ENCODE assay signal across 12 mouse cellular contexts in genomic region chr10:97768171-97768749, GRCm38 (mm10). TPM values are rescaled to one million over a fixed set of nuclear protein-coding genes. Genes with fewer than 3 reads are reported as not detected.
DNase-seq lines count a peak whose midpoint lies in the region; ATAC-seq and TF ChIP-seq lines count a peak whose summit lies in the region.
"Had no signal": no experiment of that assay in that cellular context is flagged by ENCODE, and none has a peak within 500 bp of the region (broad histone marks: within the 10 kb centered on the region; RNA-seq: fewer than 3 reads in every experiment).

No protein-coding gene starts in this region.

- H3K9ac ChIP-seq in embryonic facial prominence, embryonic 11.5 days (replicated peaks; ENCODE audit: low read length): no peak overlapping the region
- H3K9ac ChIP-seq: embryonic facial prominence, embryonic 13.5 days; hindbrain, embryonic 15.5 days; limb, embryonic 12.5 days; midbrain, embryonic 12.5 days had no signal

- H3K9me3 ChIP-seq in embryonic facial prominence, embryonic 11.5 days (replicated peaks; ENCODE audit: control insufficient read depth, low read length): no peaks in the 10 kb centered on the region
- H3K9me3 ChIP-seq: embryonic facial prominence, embryonic 13.5 days; hindbrain, embryonic 15.5 days; limb, embryonic 12.5 days; midbrain, embryonic 12.5 days had no signal

- no peak for ATAC-seq in embryonic facial prominence, embryonic 11.5 days (replicated peaks; ENCODE audit: insufficient number of reproducible peaks, low FRiP score, low TSS enrichment, low read depth)

- H3K4me1 ChIP-seq in embryonic facial prominence, embryonic 11.5 days (ENCODE audit: control insufficient read depth, insufficient read depth, low read length): no peaks in the 10 kb centered on the region
- H3K4me1 ChIP-seq: embryonic facial prominence, embryonic 13.5 days; hindbrain, embryonic 15.5 days; limb, embryonic 12.5 days; midbrain, embryonic 12.5 days had no signal

- peak in 1 of 2 experiments; percentile 19 for DNase-seq in layer of hippocampus, adult 2 months (ENCODE audit: low spot score in 2 of 2)
- no peak for DNase-seq in layer of hippocampus, adult 9-11 months
- DNase-seq in R1 (ENCODE audit: low read depth, low spot score): peak; percentile 27
- peak; percentile 48 for DNase-seq in embryonic facial prominence, embryonic 11.5 days (ENCODE audit: low spot score)
- peak; percentile 39 to 51 for DNase-seq in right cerebral cortex, postnatal 10 days (ENCODE audit: low spot score in 2 of 2)
- DNase-seq in lung, postnatal 36 days: no peak
- no peak for DNase-seq in lung, adult 18-20 months

- H3K36me3 ChIP-seq in embryonic facial prominence, embryonic 11.5 days (replicated peaks; ENCODE audit: control insufficient read depth, insufficient read depth, low read depth, low read length): no peaks in the 10 kb centered on the region
- H3K36me3 ChIP-seq: embryonic facial prominence, embryonic 13.5 days; hindbrain, embryonic 15.5 days; limb, embryonic 12.5 days; midbrain, embryonic 12.5 days had no signal

- H3K4me2 ChIP-seq in embryonic facial prominence, embryonic 11.5 days (ENCODE audit: low read depth, low read length): no peak overlapping the region
- H3K4me2 ChIP-seq: embryonic facial prominence, embryonic 13.5 days; hindbrain, embryonic 15.5 days; limb, embryonic 12.5 days; midbrain, embryonic 12.5 days had no signal

- peak; percentile 66 for TF ChIP-seq CTCF in layer of hippocampus, adult 2 months (conservative IDR thresholded peaks at IDR 0.05)

- H3K4me3 ChIP-seq in layer of hippocampus, adult 2 months: no peak overlapping the region
- no peak overlapping the region for H3K4me3 ChIP-seq in embryonic facial prominence, embryonic 11.5 days (ENCODE audit: low read depth, low read length)
- H3K4me3 ChIP-seq: embryonic facial prominence, embryonic 13.5 days; hindbrain, embryonic 15.5 days; limb, embryonic 12.5 days; midbrain, embryonic 12.5 days had no signal

- H3K27ac ChIP-seq in layer of hippocampus, adult 2 months: 0 out of 2 replicates have a peak overlapping the region, but pooled peaks have one; percentile 1
- no peak overlapping the region for H3K27ac ChIP-seq in embryonic facial prominence, embryonic 11.5 days (replicated peaks; ENCODE audit: low read depth, low read length)
- H3K27ac ChIP-seq: embryonic facial prominence, embryonic 13.5 days; hindbrain, embryonic 15.5 days; limb, embryonic 12.5 days; midbrain, embryonic 12.5 days had no signal

- 62% methylated on average over 5 of the region's 5 CpGs for WGBS in embryonic facial prominence, embryonic 11.5 days

- H3K27me3 ChIP-seq in embryonic facial prominence, embryonic 11.5 days (ENCODE audit: control insufficient read depth, insufficient read depth, low read length): no peaks in the 10 kb centered on the region
- H3K27me3 ChIP-seq: embryonic facial prominence, embryonic 13.5 days; hindbrain, embryonic 15.5 days; limb, embryonic 12.5 days; midbrain, embryonic 12.5 days had no signal

RNA-seq across cellular contexts. Expression of gene C030005K15Rik, which starts 41.7 kb away (rescaled TPM):
- under 1 TPM; 0.51 to 0.61 TPM for total RNA-seq in layer of hippocampus, adult 2 months (2021)
- not detected in 2 replicates for polyA plus RNA-seq in embryonic facial prominence, embryonic 11.5 days (2014; fragmentation: Nextera tagmentation; extraction: Ambion mirVana)
- polyA plus RNA-seq: embryonic facial prominence, embryonic 13.5 days; gonadal fat pad, adult 2 months; hindbrain, embryonic 15.5 days; limb, embryonic 12.5 days; midbrain, embryonic 12.5 days had no signal

Comparison
In these comparisons a context has a peak if more than half of its experiments do, and no peak if none do; other contexts are left out.
1. DNase-seq: peak in R1 (single experiment), embryonic facial prominence, embryonic 11.5 days (single experiment) and right cerebral cortex, postnatal 10 days (2 of 2); none in layer of hippocampus, adult 9-11 months (single experiment), lung, postnatal 36 days (single experiment) and lung, adult 18-20 months (0 of 2).